Mouse (Mus musculus) olfactory bulb, adult 2 months (tissue): ENCODE data around the gene Zfp992. TPM values are rescaled to one million over a fixed set of nuclear protein-coding genes. Genes with fewer than 3 reads are reported as not detected.
"Not testable (repeated sequence)": the region's sequence is repeated elsewhere in the genome, so short reads cannot be mapped to it uniquely, and the experiment has no call there.

Experiments
- H3K27ac ChIP-seq: fragments of 200-500 bp; 2 replicates; pipeline ENCODE4 v1.5.1; 2012; ENCODE audit warnings: low read depth, low read length; ENCODE audit not compliant: insufficient read depth
- H3K4me1 ChIP-seq: fragments of 200-500 bp; 2 replicates; pipeline ENCODE4 v1.6.1; 2012; ENCODE audit warnings: low read length; ENCODE audit not compliant: control insufficient read depth, insufficient read depth
- H3K4me3 ChIP-seq: fragments of 200-500 bp; 2 replicates; pipeline ENCODE4 v1.5.1; 2012; ENCODE audit warnings: mild to moderate bottlenecking, low read depth, low read length, moderate library complexity; ENCODE audit not compliant: insufficient read depth
- WGBS: fragments of 180-500 bp; shearing (Covaris S2); methylation state at CpG from one replicate; pipeline ENCODE4 v1.1.7; 2018; 5-methylcytosine and 5-hydroxymethylcytosine counted together
- polyA plus RNA-seq: library from polyadenylated mRNA; stranded (reverse); fragments of >200 nt; gene quantifications from 2 replicates; pipeline ENCODE4 v1.2.4, GENCODE M21; 2012; ENCODE audit warnings: low replicate concordance; ENCODE audit not compliant: missing spikeins, insufficient read depth, insufficient read length

The Zfp992 gene
- polyA plus RNA-seq: not detected in 2 replicates

GRCm38 (mm10) chr4:146448950-146449349 lies at the start of gene Zfp992:
Zfp992 (plus strand) TSS chr4:146449023.
- WGBS: 91% methylated on average over 2 of the region's 2 CpGs
- H3K4me1 ChIP-seq, H3K4me3 ChIP-seq, H3K27ac ChIP-seq: not testable (repeated sequence)

- 0% methylated on average over 1 of the region's 1 CpGs for WGBS
- H3K4me3 ChIP-seq, H3K27ac ChIP-seq, H3K4me1 ChIP-seq: not testable (repeated sequence)
Measured at GRCm38 (mm10) chr4:146429467-146429866, 19.4 kb upstream of the Zfp992 start.

GRCm38 (mm10) chr4:146430876-146431275 lies 17.9 kb upstream of the Zfp992 start:
- WGBS: 68% methylated on average over 2 of the region's 2 CpGs
- not testable (repeated sequence) for H3K27ac ChIP-seq, H3K4me1 ChIP-seq, H3K4me3 ChIP-seq

GRCm38 (mm10) chr4:146435539-146435938 lies 13.3 kb upstream of the Zfp992 start:
- H3K27ac ChIP-seq, H3K4me1 ChIP-seq, H3K4me3 ChIP-seq: not testable (repeated sequence)
- 79% methylated on average over 2 of the region's 2 CpGs for WGBS

- WGBS: 86% methylated on average over 1 of the region's 2 CpGs
- H3K4me3 ChIP-seq, H3K4me1 ChIP-seq, H3K27ac ChIP-seq: not testable (repeated sequence)
Measured at GRCm38 (mm10) chr4:146437256-146437655, 11.6 kb upstream of the Zfp992 start.

GRCm38 (mm10) chr4:146444345-146444744 lies 4.5 kb upstream of the Zfp992 start:
- not testable (repeated sequence) for H3K4me1 ChIP-seq, H3K4me3 ChIP-seq, H3K27ac ChIP-seq

- H3K4me3 ChIP-seq, H3K4me1 ChIP-seq, H3K27ac ChIP-seq: not testable (repeated sequence)
Measured at GRCm38 (mm10) chr4:146445121-146445520, 3.7 kb upstream of the Zfp992 start.

GRCm38 (mm10) chr4:146446135-146446534 lies 2.7 kb upstream of the Zfp992 start:
- not testable (repeated sequence) for H3K4me1 ChIP-seq
- 79% methylated on average over 4 of the region's 4 CpGs for WGBS

GRCm38 (mm10) chr4:146447016-146447415 lies 1.8 kb upstream of the Zfp992 start:
- H3K4me3 ChIP-seq, H3K27ac ChIP-seq, H3K4me1 ChIP-seq: not testable (repeated sequence)
- WGBS: 88% methylated on average over 2 of the region's 2 CpGs

More at GRCm38 (mm10) chr4:146446135-146446534, 2.7 kb upstream of the Zfp992 start:
- not testable (repeated sequence) for H3K4me3 ChIP-seq, H3K27ac ChIP-seq

GRCm38 (mm10) chr4:146449711-146450110 lies 888 bp downstream of the Zfp992 start:
- 78% methylated on average over 5 of the region's 5 CpGs for WGBS
- H3K4me3 ChIP-seq, H3K4me1 ChIP-seq, H3K27ac ChIP-seq: not testable (repeated sequence)

GRCm38 (mm10) chr4:146452576-146452975 lies 3.8 kb downstream of the Zfp992 start:
- H3K4me1 ChIP-seq, H3K4me3 ChIP-seq, H3K27ac ChIP-seq: not testable (repeated sequence)
- 87% methylated on average over 2 of the region's 2 CpGs for WGBS

- WGBS: 38% methylated on average over 1 of the region's 1 CpGs
- not testable (repeated sequence) for H3K4me3 ChIP-seq, H3K27ac ChIP-seq, H3K4me1 ChIP-seq
Measured at GRCm38 (mm10) chr4:146454170-146454569, 5.3 kb downstream of the Zfp992 start.
